Mouse (Mus musculus) WW6 (cell line): ENCODE data around the gene Fnip2.

Source experiments
- DNase-seq: peaks from one replicate; pipeline ENCODE4 v3.0.0-alpha.2; 2013; ENCODE audit warnings: low read depth, low spot score

Gene Fnip2

DNA sequence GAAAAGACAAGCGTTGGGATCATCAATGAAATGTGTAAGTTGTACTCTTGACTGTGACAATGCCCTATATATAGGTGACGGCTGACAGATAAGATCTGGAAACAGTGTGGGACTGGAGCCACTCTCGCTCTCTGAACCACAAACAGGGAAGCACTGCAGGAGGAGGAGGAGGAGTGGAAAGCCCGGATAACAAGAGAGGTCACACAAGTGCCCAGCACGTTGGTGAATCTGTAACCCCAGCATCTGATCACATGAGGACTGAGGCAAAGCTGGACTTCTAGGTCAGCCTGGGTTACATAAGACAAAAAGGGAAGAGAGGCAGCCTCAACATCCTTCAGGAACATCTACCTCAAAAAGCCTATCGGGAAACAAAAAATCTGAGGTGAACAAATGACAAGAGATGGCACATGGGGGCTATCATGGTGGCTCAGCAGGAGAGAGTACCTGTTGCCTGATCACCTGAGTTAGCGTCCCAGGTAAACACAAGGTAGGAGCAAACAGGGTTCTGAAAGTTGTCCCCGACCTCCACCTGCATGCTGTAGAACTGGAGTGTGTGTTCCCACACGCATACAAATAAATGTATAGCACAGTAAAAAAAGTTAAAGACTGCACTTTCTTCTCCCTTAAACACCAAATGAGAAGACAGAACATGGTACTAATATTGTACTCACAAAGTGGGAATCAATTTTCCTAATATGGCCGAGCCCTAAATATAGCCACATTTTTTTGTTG lies 2.6 kb downstream of the Fnip2 start:
- no peak for DNase-seq

DNA sequence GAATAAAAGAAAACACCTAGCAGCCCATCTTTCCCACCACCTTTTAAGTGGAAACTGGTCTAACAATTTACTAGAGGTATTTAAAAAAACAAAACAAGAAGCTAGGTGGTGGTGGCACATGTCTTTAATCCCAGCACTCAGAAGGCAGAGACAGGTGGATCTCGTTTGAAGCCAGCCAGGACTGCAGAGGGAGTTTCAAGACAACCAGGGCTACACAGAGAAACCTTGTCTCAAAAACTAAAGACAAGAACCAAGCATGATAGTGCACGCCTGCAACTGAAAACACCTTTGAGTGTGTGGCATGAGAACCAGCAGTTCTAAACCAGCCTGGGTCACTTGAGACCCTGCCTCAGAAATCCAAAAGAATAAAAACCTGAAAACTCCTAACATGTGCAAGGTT lies 4.1 kb downstream of the Fnip2 start:
- DNase-seq: no peak

DNA sequence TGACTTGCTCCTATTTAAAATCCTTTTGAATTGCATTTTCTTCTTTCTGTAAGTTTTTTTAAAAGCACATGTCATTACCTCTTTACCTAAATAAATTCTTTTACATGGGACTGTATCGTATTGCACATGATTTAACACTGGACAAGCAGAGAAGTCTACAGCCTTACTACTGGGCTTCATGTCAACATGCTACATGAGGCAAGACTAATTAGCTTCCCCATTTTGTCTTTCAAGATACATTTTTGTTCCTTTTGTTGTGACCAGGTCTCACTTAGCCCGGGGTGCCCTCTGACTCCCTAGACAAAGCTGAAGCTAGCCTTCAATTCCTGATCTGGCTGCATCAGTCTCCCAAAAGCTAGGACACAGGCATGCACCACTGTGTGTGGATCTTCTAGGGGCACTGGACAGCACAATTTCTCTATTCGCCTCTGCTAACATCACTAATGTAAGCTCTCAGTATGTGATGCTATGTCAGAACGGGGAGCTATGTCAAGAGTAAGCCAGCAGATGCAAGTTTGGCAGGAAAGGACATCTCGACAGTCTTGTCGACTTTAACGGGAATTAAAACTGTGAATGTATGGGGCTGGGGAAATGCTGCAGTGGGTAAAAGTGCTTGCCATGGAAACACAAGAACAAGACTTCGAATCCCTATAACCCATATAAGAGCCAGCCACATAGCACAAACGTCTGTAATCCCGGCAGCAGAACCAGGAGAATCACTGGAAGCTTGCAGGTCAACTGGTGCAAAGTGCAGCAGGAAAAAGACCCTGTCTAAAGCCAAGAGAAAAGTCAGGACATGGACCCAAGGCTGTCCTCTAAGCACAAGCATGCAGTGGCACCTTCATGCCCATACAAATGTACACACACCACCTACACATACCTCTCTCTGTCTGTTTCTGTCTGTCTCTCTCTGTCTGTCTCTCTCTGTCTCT lies 5.5 kb downstream of the Fnip2 start:
- no peak for DNase-seq

DNA sequence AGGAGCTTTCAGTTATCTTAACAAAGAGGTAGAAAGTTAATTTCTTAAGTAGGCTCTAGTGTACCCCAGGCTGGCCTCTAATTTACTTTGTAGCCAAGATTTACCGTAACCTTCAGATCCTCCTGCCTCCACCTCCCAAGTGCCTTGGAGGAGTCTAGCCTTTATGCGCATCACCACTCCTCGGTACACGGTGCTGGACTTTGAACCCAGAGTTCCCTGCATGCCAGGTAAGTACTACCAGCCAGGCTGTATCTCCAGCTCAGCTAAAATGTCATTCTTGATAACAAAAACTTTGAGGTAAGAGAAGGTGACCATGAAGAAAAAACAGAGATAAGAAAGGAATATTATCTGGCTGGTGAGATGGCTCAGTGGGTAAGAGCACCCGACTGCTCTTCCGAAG lies 7.0 kb downstream of the Fnip2 start:
- no peak for DNase-seq

DNA sequence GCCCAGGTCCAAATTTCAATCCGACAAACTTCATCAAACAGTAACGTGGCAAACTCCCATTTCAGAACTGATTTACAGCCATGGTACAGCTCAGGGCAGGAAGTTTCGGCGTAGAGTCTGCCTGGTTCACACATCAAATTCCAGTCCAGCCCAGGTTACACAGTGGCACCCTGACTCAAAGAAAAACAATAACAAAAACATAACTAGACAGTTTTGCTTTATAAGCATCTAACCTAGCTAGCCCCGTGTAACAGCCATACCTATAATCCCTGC lies 7.9 kb downstream of the Fnip2 start:
- DNase-seq: no peak

DNA sequence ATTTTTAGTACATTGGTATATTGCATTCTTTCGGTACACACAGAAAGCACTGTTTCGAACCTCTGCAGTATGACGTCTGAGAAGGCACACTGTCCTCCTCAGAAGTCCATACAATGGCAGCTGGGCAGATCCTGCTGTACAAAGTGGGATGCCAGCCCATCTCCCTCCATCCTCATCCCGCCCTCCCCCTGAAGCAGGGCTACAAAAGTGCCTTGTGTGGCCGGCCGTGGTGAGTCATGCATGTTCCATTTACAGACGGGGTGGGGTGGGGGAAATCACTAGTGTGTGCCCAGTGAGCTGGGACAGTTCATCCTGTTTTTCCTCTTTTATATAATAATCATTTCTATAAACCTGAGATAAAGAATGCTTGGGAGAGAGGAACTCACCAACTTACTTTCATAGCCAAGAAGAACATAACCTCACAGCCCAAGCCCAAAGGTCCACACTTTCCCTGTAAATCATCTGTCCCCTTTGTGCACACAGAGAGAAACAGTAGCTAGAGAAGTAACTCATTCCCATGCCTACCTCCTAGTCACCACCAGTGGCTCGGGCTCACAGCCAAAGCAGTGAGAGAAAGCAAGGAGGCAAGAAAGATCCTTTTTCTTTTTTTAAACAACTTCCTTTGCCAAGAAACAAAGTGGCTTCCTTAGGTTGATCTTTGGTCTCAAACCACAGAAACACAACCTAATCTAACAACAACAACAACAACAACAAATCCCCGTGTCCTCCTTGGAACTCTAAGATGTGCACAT lies 8.4 kb downstream of the Fnip2 start:
- DNase-seq: no peak

DNA sequence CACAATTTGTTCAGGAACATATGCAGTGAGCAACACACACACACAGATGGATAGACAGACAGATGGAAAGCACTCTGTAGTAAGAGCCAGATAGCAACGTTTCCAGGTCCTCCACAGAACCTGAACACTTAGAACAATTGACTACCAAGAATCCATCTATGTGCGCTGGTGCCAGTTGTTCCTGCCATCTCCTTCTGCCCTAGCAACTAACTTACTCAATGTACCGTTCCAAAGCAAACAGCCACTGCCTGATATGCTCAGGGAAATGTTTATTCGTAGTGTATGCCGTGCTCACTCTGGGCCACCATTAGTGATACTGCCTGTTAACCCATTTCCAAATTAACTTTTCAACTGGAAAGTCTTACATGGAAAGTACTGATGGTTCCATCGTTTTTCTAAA lies 12.5 kb downstream of the Fnip2 start:
- no peak for DNase-seq

DNA sequence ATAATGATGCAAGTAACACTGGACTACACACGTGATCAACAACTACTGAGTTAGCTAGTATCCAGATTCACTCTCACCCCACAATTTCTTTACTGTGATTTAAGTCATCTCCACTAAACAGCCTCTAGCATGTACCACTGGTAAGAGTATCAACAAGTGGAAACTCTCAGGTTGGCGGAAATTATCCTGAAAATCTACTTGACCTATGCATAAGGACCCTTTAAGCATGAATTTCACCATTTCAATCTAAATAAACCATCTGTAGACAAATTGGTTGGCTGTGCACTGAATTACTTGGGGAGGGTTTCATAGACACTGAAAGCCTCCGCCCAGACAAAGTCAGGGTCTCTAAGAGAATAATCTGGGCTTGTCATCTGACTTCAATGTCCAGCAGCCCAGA lies 13.8 kb downstream of the Fnip2 start:
- no peak for DNase-seq

DNA sequence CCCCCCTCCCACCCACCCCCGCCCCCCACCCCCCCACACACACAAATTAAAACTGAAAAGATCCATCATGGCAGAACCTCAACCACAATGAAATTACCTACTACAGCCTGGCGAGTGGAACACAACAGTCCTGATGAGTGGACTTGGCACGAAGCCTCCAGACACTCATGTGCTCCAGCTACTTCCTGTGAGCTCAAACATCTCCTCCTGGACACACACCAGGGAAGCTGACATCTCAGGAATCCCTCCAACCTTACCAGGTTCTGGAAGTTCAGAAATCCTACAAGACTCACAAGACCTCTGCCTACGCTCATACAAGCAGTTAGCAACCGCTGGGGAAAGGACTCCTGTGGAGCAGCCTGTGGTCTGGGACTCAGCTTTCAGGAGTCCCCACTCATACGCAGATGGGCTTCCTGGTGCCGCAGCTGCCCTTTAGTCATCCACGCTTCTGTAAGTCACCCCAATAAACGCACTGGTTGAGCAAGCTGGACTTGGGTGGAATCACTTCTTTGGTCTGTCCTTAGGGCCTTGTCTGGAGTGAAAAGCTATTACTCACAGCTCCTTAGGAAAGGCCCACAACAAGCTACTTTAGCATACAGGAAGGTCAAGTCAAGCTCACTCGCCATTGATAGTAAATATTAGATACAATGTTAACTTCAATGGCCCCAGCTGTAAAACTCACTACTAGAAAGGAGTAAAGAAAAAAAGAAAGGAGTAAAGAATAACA lies 15.6 kb downstream of the Fnip2 start:
- no peak for DNase-seq

DNA sequence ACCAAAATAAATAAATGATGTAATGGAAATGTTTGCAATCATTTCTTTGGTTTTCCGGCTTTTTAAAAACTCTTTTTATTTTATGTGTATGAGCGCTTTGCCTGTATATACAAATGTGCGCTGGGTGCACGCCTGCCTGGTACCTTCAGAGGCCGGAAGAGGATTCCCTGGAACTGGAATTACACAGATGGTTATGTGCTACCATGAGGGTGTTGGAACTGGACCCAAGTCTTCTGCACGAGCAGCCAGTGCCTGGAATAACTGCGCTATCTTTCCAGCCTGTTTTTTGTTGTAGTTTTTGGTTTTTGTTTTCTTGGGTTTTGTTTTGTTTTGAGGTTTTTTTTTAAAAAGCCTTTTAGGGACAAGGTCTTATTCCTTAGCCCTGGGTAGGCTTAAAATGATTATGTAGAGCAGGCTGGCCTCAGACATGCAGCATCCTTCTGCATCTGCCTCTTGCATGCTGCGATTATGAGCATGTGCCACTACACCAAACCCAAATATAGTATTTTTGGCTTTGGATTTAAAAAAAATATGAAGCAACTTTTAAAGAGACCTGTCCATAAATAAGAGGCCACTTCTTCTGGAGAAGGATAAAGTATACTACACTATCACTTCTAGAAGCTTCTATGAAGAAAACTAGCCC lies 17.7 kb downstream of the Fnip2 start:
- DNase-seq: no peak

DNA sequence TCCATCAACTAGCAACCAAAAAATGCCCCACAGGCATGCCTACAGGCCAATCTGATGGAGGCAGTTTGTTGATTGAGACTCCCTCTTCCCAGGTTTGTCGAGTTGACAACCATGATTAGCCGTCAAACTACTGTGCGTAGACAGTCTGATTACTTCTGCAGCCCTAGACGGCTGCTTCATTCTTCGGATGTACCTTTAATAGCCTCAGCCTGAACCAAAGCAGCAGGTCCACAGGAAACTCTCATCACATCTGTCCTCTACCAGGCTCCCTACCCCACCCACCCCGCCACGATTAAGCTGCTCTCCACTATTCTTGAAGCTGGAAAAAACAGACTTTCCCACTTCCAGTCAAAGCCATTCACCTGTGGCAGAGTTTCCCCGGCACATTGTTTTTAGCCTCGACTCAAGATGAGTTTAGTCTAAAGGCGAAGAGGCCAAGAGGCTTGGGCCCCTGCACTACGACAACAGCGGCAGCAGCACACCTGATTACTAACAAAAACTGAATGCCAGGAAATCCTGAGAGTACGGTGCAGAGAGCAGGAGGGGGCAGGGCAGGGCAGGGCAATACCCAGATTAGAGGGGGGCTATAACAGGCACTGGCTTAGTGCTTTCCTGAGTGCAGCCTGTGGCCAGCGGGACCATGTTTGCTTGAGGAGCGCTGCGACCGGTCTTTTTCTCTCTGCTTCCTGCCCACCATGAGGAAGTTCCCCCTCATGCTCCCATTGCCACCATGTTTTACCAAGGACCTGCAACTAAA lies 18.7 kb downstream of the Fnip2 start:
- no peak for DNase-seq

DNA sequence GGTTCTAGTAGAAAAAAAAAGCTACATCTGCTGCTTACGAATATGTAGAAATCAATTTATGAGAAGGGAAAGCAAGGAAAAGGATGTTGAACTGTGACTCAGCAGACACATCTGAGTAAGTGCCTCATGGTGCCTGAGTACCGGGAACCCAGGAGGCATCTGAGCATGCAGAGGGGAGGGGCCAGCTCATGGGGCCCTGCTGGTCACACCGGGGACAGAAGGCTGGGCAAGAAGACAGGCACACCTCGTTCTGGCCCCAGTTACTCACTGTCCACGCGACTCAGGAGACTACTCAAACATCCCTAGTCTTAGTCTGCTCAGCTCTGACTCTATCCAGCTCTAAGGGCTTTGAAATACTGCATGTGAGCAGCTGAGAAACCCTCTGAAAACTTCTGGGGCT lies 25.0 kb downstream of the Fnip2 start:
- DNase-seq: no peak

DNA sequence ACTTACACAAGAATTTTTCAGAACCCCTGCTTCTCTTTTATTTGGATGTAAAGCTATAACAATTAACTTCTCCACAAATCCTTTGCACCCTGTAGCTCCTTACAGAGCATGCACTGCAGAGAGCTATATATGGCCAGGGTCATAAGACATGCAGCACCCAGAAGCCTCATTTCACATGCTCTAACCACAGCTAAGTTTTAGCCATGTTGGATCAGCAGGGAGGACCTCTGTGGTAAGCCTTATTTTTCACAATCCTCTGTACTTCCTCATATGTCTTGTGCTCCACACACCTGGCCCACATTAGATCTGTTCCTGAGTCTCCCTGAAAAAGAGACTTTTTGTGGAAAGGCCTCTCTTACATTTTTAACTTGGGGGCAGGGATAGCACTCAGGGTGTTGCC lies 27.9 kb downstream of the Fnip2 start:
- no peak for DNase-seq

DNA sequence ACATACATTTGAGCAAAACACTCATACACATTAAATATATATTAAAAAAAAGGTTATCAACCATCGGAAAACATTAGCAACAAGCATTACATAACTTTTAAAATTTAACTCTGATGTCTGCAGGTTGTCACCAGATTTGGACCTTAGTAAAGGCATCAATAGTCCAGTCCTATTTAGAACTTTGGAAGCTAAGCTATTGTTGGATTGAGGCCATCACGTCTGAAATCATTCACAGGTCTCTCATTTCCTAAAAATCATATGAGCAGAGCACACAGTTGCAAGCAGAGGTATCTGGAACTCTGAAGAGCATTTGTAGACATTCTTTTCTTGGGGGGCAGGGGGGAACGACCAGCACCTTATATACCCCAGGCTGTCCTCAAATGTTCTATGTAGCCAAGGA lies 28.5 kb downstream of the Fnip2 start:
- no peak for DNase-seq

DNA sequence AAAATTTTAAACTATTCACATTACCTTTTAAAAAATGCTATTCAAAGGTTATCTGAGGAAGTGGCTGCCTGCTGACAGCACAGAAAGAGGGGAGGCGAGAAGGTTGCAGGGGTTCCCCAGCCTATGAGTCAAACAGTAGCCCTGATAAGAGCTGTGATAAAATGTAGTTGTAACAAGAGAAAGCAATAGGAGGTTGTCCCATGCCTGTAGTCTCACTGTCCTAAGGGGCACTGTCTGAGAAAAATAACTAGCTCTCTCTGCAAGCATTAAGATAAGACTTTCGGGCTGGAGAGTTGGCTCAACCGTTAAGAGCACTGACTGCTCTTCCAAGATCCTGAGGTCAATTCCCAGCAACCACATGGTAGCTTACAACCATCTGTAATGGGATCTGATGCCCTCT lies 29.3 kb downstream of the Fnip2 start:
- no peak for DNase-seq

DNA sequence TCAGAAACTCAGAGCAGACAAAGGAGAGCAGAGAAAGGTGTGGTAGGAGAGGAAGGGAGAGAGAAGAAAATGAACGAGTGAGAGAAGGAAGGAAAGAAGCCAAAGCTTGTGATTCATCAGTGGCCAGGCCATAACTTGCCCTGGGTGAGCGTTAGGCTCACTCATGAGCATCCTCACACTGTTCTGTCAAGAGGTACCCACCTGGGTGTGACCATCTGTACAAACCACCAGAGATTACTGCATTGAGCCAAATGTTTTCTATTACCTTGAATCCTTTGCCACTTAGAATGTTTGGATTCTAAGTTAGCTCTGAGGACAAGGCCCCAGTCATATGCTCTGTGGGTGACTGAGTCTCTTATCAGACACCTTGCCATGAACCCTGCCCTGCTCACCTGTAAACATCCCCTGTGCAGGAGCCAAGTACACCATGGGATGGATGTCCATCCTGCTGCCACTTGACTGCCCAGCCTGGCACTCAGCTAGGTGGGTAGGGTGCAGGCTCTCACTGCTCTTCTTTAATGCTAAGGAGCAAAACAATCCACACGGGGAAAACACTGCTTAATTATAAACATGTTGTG lies 29.9 kb downstream of the Fnip2 start:
- no peak for DNase-seq

DNA sequence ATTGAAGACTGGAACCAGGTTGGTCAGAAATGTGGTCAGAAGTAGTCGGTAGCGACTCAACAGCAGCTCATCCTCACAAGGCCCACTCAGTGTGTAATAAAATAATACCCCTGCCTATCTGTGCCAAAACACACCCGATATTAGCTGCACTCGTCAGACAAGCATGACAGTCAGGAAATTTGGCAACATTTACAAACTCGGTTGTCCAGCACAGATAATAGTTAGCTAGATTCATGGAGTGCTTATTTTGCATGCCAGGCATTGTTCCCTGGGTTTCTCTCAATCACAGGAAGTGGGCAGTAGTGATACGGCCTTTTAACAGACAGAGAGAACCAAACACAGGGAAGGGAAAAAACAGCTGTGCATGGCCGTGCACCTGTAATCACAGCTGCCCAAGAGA lies 30.6 kb downstream of the Fnip2 start:
- no peak for DNase-seq

DNA sequence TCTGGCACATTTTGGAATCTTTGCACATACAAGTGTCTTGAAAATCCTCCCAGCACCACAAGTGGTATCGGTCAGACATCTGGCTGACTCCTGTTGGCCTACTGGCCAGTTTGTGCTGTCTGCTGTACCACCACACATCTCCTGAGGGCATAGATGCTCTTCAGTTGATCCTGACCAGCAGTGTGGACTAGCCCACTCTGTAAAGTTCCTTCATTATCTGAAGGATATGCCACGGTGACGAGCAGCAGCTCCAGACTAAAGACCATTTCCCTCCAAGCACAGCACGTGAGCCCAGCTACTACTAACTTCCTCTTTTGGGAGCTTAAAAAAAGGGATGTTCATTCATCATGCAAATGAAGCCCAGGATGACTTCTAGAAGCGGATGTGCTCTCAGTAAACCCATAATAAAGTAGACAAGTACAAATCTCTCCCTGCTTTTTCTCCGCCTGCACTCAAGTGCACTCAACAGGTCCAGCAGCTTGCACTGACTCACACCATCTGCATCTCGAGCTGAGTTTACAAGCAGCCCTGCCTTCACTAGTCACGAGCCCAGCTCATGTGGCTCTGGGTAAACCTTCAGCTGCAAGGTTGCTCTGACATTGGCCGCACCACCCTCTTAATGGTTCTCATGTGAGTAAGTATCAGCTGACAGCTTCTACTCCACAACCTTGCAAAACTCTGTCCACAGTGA lies 35.9 kb downstream of the Fnip2 start:
- DNase-seq: no peak

DNA sequence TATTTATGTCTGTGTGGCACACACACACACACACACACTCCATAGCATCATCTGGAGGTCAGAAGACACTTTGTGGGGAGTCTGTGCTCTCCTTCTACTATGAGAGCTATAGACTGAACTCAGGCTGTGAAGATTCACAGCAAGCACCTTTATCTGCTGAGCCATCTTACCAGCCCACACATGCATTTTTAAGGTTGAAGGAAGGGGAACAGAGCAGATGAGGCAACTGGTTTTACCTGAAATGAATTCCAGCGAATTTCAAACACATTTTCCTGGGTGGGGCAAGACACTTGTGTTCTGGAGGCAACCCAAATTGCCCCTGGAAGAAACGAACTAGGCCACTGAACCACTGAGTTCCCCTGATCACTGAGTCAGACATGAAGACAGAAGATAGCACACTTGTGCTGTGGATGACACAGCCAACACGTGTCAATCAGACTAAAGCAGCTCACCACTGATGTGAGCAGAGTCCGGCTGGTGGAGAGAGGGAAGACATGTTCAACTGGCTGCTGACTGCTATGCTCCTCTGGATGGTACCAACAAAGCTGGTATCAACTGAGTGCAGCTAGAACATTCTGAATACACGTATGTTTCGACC lies 38.0 kb downstream of the Fnip2 start:
- DNase-seq: no peak
